Mouse (Mus musculus) G1E (cell line): Measurements from ENCODE around the gene Eps15l1.

Experiments used
- CTCF ChIP-seq: IDR thresholded peaks from 2 replicates; pipeline ENCODE4 v1.5.1; 2012; ENCODE audit warnings: low read depth, low read length, inconsistent platforms, mixed read lengths
- GATA1 ChIP-seq: IDR thresholded peaks from 2 replicates; pipeline ENCODE4 v1.6.1; 2012; ENCODE audit warnings: borderline replicate concordance, low read length, inconsistent platforms, mixed read lengths
- GATA2 ChIP-seq: IDR thresholded peaks from 2 replicates; pipeline ENCODE4 v1.6.1; 2012; ENCODE audit warnings: low read depth, low read length, inconsistent platforms, borderline replicate concordance
- POLR2AphosphoS5 ChIP-seq: IDR thresholded peaks from 2 replicates; pipeline ENCODE4 v1.6.1; 2012; ENCODE audit warnings: low read depth, low read length, inconsistent platforms; ENCODE audit not compliant: insufficient replicate concordance
- TAL1 ChIP-seq: conservative IDR thresholded peaks from 2 replicates; pipeline ENCODE4 v1.6.1; 2012; ENCODE audit warnings: low read depth, low read length, inconsistent platforms, mixed read lengths

- TF ChIP-seq CTCF (no peak), GATA2 (no peak), GATA1 (no peak), TAL1 (no peak), POLR2AphosphoS5 (no peak)
Measured at GRCm38 (mm10) chr8:72443994-72444350, 22.7 kb upstream of the Eps15l1 start.
